Mouse (Mus musculus) ZHBTc4 (cell line): ENCODE measurements around the gene Gm19668.
"Not testable (repeated sequence)": the region's sequence is repeated elsewhere in the genome, so short reads cannot be mapped to it uniquely, and the experiment has no call there.

Experiments
- DNase-seq: peaks from one replicate; pipeline ENCODE4 v3.0.0-alpha.2; 2011; ENCODE audit warnings: low read depth, low spot score

Gene Gm19668

DNA sequence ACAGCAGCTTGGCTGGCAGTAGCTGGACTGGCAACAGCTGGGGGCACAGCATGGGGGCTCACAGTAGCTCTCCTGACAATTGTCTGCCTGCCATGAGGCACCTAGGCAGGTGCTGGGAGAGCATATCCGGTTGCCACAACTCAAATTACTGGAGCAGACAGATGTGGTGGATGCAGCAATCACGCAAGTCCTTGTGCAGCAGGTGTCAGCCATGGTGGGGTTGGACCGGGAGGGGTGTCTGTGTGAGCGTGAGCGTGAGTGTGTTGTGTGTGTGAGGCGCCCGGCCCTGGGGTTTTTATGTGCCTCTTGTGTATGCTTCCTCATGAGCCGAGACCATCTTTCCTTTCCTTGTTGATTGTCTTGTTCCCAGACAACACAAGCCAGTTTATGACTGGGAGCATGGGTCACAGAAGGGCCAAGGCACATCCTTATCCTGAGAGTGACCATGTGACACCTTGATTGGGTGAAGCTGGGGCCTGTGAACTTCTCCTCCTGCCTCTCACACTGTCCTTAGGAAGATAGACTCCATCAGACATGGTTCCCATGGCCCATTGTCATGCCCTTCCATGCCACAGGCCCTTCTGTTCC is at the start of gene Gm19668:
Gene Gm19668, minus strand, starts transcription at position 213 of the 588 bp plus-strand sequence.
- no peak for DNase-seq

DNA sequence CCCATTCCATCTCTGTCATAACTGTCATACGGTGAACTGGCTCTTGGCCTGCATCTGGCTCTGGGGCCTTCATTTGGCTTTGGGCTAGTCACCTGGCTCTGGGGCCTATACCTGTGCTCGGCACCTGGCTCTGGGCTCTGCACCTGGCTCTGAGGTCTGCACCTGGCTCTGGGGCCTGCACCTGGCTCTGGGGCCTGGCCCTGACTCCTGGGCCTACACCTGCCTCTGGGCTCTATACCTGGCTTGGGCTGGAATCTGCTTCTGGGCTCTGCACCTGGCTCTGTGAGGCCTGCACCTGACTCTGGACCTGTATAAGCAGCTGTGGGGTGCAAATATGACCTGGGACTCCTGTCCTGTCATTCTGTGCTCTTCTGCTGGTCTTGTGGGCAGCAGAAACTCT is 48.6 kb upstream of the Gm19668 start:
- DNase-seq: no peak

DNA sequence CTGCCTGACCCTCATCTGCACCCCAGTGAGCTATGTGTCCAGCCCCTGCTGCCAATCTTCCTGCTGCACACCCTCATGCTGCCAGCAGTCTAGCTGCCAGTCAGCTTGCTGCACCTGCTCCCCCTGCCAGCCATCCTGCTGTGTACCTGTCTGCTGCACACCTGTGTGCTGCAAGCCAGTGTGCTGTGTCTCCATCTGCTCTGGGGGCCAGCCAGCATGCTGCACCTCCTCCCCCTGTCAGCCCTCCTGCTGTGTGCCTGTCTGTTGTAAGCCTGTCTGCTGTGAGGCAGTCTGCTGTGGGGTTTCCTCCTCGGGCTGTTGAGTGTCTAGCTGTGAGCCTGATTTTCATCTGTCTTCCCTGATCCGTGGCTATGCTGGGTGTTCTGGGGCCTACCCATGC is 48.0 kb upstream of the Gm19668 start:
- no peak for DNase-seq

DNA sequence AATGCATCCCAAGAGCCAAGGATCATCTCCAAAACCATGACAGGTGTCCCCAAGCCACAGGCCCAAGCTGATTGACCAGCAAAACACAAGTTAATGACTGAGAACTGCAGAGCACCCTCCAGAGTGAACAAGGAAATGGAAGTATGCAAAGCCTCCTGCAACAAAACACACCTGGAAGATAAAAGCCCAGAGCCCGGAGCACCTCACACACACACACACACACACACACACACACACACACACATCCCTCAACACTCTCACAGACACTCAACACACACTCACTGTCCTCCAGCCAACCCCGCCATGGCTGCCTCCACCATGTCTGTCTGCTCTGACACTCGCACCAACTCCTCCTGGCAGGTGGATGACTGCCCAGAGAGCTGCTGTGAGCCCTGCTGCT is 47.6 kb upstream of the Gm19668 start, which contains the start of gene Gm36176:
Gene Gm36176, plus strand, starts transcription at position 301 of the 400 bp plus-strand sequence.
- no peak for DNase-seq

DNA sequence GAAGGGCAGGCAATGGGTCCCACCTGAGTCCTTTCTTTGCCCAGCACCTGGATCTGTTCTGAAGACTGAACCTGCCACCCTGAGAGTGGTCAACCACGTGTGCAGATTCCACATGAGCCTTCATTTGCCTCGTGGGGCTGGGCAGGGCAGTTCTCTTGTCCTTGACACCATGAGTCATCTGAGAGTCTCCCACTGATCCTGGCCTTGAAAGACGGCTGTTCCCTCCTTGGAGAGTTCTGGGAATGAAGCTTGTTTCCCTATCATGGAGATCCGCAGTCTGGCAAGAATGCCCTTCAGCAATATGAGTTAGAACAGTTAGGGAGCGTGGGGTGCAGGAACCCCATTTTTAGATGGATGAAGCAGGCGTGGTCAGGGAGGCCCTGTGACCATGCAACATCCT is 40.1 kb upstream of the Gm19668 start:
- DNase-seq: no peak

DNA sequence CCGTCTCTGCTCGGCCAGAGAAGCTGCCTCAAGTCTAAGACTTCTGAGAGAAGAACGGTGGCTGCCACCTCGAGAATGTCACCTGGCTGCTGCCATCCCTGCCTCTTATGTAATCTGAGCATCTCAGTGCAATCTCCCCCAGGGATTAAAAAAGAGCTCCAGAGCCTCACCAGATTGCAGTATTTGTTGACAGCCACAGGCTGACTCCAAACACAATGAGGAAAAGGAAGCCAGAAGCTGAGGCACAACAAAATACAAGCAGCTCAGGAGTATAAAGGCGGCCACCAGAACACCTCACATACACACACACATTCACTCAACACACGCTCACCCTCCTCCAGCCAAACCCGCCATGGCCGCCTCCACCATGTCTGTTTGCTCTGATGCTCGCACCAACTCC is 36.7 kb upstream of the Gm19668 start, which contains the start of gene Krtap10-10:
Gene Krtap10-10, plus strand, starts transcription at position 301 of the 400 bp plus-strand sequence.
- DNase-seq: no peak

DNA sequence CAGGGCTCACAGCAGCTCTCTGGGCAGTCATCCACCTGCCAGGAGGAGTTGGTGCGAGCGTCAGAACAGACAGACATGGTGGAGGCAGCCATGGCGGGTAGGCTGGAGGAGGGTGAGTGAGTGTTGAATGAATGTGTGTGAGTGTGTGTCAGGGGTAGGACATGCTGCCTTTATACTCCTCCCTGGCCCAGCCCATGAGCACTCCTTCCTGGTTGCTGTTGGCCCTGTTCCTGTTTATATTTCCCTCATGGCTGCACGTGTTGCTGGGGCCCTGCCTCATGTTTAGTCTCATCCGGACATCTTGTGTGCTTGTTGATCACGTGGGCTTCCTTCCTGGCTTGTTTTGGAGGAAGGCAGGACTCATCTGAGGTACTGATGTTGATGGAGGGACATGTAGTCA is 28.0 kb upstream of the Gm19668 start, which contains the start of gene Krtap10-4:
Gene Krtap10-4, minus strand, starts transcription at position 145 of the 400 bp plus-strand sequence.
- DNase-seq: no peak

DNA sequence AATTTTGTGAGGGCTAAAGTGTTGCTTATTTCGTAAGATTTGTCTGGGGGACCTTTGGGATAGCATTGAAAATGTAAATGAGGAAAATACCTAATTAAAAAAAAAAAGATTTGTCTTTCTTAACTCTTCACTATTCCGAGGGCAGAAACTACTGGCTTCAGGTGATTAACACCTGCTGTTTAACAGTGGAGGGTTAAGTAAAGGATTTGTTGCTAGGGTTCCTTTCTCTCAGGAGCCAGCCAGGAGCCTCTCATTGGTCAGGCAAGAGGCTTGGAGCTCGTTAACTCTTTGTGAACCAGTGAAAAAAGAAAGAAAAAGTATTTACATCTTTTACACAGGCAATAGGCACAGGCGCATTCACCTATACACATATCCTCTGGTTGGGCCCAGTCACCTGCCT is 20.3 kb upstream of the Gm19668 start:
- no peak for DNase-seq

DNA sequence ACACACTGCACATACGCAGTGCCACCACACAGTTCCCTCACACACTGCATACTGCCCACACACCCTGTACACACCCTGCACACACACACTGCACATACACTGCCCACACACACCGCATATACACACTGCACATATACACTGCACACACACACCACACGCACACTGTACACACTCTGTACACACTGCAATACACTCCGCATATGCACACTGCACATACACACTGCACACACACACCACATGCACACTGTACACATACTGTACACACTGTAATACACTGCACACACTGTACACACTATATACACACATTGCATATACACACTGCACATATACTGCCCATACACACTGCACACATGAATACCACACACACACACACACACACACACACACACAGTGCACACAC is 19.6 kb upstream of the Gm19668 start:
- no peak for DNase-seq

DNA sequence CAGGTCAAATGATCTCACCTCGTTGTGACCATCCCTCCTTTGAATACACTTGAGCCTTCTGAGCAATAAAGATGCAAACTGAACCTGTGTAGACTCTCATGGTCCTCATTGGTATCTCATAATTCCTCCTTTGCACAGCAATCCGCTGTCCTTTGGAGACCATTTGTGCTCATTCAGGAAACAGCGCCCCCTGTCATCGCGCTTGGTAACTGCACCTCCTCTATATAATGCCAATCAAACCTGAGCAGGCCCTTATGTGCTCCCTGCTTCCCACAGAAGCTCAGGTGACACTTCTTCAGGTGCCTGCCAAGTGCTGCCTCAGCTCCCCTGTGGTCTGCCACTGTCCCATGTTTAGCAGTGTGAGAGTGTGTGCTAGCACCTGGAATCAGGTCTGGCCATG is 16.6 kb upstream of the Gm19668 start:
- DNase-seq: peak; percentile 52

DNA sequence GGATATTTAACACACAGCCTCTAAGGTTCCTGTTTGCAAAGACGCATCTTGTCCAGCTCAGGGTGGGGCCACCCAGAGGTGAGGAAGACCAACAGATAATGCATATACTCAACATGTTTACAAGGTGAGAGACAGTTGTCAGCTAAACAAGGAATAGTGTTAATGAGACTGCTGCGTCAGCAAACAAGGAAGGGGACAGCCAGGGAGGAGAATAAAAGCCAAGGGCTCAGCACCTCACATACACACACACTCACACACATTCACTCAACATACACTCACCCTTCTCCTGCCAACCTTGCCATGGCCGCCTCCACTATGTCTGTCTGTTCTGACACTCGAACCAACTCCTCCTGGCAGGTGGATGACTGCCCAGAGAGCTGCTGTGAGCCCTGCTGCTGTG is 15.4 kb upstream of the Gm19668 start, which contains the start of gene Gm2696:
Gene Gm2696, plus strand, starts transcription at position 301 of the 400 bp plus-strand sequence.
- no peak for DNase-seq

DNA sequence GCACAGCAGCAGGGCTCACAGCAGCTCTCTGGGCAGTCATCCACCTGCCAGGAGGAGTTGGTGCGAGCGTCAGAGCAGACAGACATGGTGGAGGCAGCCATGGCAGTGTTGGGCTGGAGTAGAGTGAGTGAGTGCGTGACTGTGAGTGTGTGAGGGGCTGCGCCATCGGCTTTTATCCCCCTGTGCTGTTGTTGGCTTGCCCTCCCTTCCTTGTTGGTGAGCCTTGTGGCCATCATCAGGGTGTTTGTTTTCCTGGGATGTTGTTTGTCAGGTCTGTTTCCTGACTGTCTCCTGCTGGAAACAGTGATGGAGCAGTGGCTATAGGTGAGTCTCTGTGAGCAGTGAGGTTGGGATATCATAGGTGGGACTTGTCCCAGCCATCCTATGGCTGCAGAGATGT is 12.8 kb upstream of the Gm19668 start, which contains the start of gene Gm9507:
Gene Gm9507, minus strand, starts transcription at position 101 of the 400 bp plus-strand sequence.
- no peak for DNase-seq

DNA sequence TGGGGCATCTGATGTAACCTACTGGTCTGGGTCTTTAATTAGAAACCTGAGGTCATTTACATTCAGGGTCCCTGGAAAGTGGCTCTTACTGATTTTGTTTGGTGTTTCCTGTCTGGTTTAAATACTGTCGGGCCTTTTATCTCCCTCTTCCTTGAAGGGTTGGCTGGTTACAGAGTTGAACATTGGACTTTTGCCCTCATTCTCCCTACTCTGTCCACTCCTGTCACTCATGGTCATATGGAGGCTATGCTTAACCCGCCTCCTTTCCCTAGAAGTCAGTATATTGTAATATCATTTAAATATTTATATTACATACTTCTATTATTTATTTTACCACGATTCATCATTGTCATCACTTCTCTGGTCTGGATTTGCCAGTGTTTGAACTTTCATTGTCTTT is 5.2 kb upstream of the Gm19668 start:
- DNase-seq: no peak

DNA sequence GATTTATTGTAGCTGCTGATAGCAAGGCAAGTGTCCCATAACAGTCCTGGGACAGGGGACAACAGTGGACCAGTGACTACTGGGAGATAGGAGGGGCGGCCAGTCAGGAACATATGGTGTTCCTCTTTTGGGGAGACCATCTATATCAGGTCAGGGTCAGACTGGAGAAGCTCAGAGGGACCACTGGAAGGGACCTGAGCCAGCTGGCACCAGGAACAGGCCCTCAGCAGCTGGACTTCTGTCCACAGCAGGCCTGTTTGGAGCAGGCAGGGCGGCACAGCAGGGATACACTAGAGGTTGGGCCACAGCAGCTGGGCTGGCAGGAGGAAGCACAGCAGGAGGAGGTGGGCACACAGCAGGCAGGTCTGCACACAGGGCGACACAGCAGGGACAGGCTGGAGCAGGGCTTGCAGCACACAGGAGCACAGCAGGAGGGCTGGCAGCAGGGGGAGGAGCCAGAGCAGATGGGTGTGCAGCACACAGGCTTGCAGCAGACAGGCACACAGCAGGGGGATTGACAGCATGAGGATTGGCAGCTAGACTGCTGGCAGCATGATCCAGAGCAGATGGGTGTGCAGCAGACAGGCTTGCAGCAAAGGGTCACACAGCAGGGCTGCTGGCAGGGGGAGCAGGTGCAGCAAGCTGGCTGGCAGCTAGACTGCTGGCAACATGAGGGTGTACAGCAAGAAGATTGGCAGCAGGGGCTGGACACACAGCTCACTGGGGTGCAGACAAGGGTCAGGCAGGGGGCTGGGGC is 591 bp downstream of the Gm19668 start:
- DNase-seq: not testable (repeated sequence)

DNA sequence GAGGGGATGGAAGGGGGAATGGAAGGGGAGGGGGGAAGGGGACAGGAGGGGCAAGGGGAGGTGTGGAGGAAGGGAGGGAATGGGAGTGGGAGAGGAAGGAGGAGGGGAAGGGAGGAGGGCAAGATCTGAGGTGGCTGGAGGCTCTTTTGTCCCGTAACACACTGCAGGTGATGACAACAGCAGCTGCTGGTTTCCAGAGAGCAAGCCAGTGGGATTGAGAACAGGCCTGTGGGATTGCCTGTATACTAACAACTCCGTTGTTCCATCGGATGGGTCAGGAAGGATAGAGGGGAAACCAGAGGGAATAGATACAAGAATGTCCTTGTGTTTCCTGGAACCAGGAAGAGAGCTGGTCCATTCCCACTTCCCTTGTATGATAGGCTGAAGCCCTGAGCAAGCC is 1.3 kb downstream of the Gm19668 start:
- no peak for DNase-seq

DNA sequence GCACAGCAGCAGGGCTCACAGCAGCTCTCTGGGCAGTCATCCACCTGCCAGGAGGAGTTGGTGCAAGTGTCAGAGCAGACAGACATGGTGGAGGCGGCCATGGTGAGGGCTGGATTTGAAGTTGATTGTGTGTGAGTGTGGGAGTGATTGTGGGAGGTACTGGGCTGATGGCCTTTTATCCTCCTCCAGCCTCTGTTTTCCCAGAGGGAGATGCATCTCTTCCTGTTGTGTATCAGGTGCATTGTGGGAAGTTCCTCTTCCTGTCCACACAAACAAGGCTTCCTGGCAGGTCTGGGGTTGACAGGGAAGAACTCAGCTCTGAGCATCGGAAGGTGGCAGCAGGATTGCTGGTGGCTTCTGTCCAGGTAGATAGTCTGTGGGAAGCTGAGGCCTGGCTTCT is 4.0 kb downstream of the Gm19668 start, which contains the start of gene Gm9639:
Gene Gm9639, minus strand, starts transcription at position 101 of the 400 bp plus-strand sequence.
- no peak for DNase-seq

DNA sequence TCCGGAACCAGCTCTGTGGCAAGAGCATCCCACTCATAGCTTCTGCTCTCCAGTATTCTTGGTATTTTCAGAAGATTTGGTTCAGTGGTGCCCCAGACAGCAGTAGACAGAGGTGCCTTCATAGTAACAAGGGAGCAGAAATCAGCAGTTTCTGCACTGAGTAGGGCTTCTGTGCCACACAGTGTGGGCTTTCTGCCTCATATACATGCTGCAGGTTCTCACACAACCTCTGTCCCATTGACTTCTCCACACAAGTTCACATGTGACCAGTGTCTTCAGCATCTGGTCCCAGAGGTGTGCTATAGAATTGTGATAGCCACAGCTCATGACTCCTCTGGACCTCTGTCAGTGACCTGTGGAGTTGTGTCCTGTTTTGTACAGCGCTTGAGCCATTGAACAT is 10.3 kb downstream of the Gm19668 start:
- DNase-seq: no peak

DNA sequence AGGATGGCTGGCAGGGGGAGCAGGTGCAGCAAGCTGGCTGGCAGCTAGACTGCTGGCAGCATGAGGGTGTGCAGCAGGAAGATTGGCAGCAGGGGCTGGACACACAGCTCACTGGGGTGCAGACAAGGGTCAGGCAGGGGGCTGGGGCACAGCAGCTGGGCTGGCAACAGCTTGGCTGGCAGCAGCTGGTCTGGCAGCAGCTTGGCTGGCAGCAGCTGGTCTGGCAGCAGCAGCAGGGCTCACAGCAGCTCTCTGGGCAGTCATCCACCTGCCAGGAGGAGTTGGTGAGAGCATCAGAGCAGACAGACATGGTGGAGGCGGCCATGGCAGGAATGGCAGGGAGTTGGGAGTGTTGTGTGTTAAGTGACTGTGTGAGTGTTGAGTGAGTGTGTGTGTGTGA is 11.1 kb downstream of the Gm19668 start, which contains the start of gene Gm7137:
Gene Gm7137, minus strand, starts transcription at position 325 of the 400 bp plus-strand sequence.
- DNase-seq: not testable (repeated sequence)

DNA sequence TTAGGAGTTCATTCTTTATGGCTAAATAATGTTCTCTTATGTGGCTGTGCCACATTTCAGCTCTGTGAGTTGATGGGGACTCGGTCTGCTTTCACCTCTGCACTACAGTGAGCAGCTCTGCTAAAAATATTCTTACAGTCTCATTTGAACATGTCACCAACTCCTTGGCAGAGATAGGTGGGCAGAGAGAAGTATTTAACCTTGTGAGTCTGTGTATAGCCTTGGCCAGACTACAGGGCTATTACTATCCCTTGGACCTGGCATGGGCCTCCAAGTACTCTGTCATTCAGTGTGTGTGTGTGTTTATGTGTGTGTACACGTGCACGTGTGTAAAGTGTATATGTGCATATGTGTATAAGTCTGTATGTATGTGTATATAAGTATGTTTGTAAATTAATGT is 15.5 kb downstream of the Gm19668 start:
- DNase-seq: not testable (repeated sequence)

DNA sequence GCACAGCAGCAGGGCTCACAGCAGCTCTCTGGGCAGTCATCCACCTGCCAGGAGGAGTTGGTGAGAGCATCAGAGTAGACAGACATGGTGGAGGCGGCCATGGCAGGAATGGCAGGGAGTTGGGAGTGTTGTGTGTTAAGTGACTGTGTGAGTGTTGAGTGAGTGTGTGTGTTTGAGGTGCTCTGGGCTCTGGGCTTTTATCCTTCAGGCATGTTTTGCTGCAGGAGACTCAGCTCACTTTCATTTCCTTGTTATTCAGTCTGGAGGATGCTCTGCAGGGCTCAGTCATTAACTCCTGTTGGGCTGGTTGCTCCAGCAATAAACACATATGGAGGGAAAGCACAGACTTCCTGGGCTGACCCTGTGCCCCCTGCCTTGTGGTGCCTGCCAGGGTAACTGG is 16.5 kb downstream of the Gm19668 start, which contains the start of gene Gm3250:
Gene Gm3250, minus strand, starts transcription at position 101 of the 400 bp plus-strand sequence.
- not testable (repeated sequence) for DNase-seq

DNA sequence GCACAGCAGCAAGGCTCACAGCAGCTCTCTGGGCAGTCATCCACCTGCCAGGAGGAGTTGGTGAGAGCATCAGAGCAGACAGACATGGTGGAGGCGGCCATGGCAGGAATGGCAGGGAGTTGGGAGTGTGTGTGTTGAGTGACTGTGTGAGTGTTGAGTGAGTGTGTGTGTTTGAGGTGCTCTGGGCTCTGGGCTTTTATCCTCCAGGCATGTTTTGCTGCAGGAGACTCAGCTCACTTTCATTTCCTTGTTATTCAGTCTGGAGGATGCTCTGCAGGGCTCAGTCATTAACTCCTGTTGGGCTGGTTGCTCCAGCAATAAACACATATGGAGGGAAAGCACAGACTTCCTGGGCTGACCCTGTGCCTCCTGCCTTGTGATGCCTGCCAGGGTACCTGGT is 22.1 kb downstream of the Gm19668 start, which contains the start of gene Gm7138:
Gene Gm7138, minus strand, starts transcription at position 101 of the 400 bp plus-strand sequence.
- not testable (repeated sequence) for DNase-seq

DNA sequence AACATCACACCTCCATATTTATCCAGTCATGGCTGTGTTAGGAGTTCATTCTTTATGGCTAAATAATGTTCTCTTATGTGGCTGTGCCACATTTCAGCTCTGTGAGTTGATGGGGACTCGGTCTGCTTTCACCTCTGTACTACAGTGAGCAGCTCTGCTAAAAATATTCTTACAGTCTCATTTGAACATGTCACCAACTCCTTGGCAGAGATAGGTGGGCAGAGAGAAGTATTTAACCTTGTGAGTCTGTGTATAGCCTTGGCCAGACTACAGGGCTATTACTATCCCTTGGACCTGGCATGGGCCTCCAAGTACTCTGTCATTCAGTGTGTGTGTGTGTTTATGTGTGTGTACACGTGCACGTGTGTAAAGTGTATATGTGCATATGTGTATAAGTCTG is 26.8 kb downstream of the Gm19668 start:
- DNase-seq: not testable (repeated sequence)
